Mouse (Mus musculus): ENCODE data around the gene Cnbd2. TPM values are rescaled to one million over a fixed set of nuclear protein-coding genes. Genes with fewer than 3 reads are reported as not detected.
"Not testable (repeated sequence)": the region's sequence is repeated elsewhere in the genome, so short reads cannot be mapped to it uniquely, and the experiment has no call there.

Cnbd2 gene
- polyA plus RNA-seq, 1 experiment from 2014 or later, result 2.6 TPM

DNA sequence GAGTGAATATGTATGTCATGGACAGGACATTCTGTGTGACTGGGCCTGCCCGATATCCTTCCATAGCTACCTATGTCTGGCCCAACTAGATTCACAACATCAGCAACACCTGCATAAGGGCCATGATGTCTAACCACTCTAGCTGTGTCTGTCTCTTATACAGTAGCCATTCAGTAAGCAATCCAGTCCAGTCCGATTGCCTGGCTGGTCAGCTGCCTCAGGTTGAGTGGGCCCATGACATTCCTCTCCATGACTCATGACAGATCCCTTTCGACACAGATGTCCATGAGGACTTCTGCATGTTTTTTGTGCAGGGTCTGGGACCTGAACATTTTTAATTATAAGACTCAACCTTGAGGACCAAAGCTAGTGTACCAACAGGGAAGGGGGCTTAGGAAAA, 89.9 kb downstream of the Cnbd2 start:
- no peak for DNase-seq (ENCODE audit: low spot score)
- peaks cover 21% of the 10 kb centered on the region for H3K4me1 ChIP-seq
- H3K36me3 ChIP-seq, result no peaks in the 10 kb centered on the region
- no peaks in the 10 kb centered on the region for H3K27me3 ChIP-seq (ENCODE audit: low read depth, poor library complexity, severe bottlenecking)
- H3K9me3 ChIP-seq (replicated peaks), result no peaks in the 10 kb centered on the region
- H3K4me3 ChIP-seq, result no peak overlapping the region
- H3K27ac ChIP-seq, result no peak overlapping the region
- WGBS, result 91% methylated on average over 3 of the region's 3 CpGs

DNA sequence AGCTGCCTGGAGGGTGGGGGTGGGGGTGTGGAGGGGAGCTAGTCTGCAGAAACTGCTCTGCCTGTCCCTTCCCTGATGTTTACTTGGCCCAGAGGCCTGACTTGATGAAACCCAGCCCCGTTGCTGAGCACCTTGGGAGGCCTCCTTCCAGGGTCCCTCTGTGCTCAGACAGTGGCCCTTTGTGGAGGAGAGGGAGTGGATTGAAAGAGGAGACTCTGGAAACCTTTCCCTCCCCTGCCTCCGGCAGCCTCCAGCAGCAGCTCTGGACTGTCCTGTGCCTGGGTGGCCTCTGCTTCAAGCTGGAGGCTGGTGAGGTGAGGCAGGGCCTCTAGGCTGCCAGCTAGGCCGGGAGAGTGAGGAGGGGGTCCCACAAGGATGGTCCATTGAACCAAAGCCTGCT, 94.9 kb downstream of the Cnbd2 start:
- no peaks in the 10 kb centered on the region for H3K27me3 ChIP-seq (ENCODE audit: low read depth, poor library complexity, severe bottlenecking)
- DNase-seq (ENCODE audit: low spot score), result no peak
- no peaks in the 10 kb centered on the region for H3K9me3 ChIP-seq (replicated peaks)
- no peak overlapping the region for H3K4me3 ChIP-seq
- H3K4me1 ChIP-seq, result peaks cover 22% of the 10 kb centered on the region
- H3K36me3 ChIP-seq, result no peaks in the 10 kb centered on the region
- WGBS, result 10% methylated on average over 3 of the region's 3 CpGs
- H3K27ac ChIP-seq, result peak overlapping the region; percentile 72

DNA sequence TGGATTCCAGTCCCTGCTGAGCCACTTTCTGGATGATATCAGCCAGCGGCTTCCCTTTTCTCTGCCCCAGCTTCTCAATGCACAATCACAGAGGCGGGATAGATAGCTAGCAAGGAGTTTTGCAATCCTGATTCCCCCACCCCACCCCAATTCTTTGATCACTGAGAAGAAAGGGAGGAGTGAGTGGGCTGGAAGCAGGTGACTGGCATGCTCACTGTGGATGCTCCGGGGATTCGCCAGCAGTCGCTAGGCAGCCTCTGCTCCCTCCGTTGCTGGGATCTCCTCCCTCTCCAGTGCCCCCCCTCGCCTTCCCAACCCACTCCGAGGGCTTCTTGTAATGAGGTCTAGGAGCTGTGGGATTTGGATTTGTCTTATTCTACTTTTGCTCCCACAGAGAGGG, 96.1 kb downstream of the Cnbd2 start:
- Histone ChIP-seq H3K36me3 (no peaks in the 10 kb centered on the region), H3K4me1 (peaks cover 22% of the 10 kb centered on the region), H3K27me3 (ENCODE audit: low read depth, poor library complexity, severe bottlenecking) (no peaks in the 10 kb centered on the region), H3K27ac (peak overlapping the region; percentile 72; the same call in 1 of the 2 replicates), H3K9me3 (replicated peaks) (no peaks in the 10 kb centered on the region), H3K4me3 (no peak overlapping the region)
- no peak for DNase-seq (ENCODE audit: low spot score)
- 60% methylated on average over 8 of the region's 8 CpGs for WGBS

DNA sequence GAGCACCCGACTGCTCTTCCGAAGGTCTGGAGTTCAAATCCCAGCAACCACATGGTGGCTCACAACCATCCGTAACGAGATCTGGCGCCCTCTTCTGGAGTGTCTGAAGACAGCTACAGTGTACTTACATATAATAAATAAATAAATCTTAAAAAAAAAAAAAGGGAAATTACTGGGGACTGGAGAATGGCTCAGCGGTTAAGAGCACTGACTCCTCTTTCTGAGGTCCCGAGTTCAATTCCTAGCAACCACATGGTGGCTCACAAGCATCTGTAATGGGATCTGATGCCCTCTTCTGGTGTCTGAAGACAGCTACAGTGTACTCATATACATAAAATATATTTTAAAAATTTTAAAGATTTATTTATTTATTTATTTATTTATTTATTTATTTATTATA, 99.2 kb downstream of the Cnbd2 start:
- 70% methylated on average over 7 of the region's 7 CpGs for WGBS
- DNase-seq (ENCODE audit: low spot score); H3K27ac ChIP-seq; H3K9me3 ChIP-seq (replicated peaks); H3K36me3 ChIP-seq; H3K27me3 ChIP-seq (ENCODE audit: low read depth, poor library complexity, severe bottlenecking); H3K4me3 ChIP-seq: not testable (repeated sequence)
- H3K4me1 ChIP-seq, result peaks cover 38% of the 10 kb centered on the region

DNA sequence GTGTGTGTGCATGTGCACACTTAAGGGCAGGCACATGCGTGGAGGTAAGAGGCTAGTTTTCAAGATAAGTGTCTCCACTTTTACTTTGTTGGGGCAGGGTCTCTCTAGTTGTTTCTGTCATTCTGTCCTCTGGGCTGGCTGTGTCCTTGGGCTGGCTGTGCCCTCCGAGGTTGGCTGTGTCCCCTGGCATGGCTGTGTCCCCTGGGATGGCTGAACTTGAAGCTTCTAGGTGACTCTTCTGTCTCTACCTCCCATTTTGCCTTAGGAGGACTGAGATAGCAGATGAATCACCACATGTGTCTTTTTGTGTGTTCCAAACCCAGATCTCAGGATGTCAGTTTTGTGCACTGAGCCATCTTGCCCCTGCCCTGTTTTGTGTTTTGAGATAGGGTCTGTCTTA, 102.9 kb downstream of the Cnbd2 start:
- no peak for DNase-seq (ENCODE audit: low spot score)
- H3K4me3 ChIP-seq, result no peak overlapping the region
- H3K36me3 ChIP-seq, result no peaks in the 10 kb centered on the region
- WGBS, result 70% methylated on average over 2 of the region's 2 CpGs
- H3K9me3 ChIP-seq (replicated peaks), result no peaks in the 10 kb centered on the region
- H3K27me3 ChIP-seq (ENCODE audit: low read depth, poor library complexity, severe bottlenecking), result peaks cover 41% of the 10 kb centered on the region
- no peak overlapping the region for H3K27ac ChIP-seq
- peaks cover 20% of the 10 kb centered on the region for H3K4me1 ChIP-seq

DNA sequence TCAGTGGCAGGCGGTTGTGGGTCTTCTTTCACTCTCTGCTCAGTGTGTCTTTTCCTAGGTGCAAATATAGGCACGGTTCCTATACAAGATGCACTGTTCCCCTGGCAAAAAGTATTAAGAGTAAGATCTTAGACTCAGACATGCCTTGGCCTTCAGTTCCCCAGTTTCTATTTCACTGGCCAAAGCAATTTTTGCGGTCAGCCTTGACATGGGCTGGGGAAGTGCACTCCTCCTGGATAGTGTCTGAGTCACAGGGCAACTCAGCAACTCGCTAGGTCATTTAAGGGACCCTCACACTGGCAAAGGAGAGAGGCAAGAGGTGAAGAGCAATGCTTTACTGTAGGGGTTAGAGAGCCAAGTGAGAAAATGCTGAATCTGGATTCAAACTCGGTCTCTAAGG, 103.6 kb downstream of the Cnbd2 start:
- 67% methylated on average over 5 of the region's 5 CpGs for WGBS
- no peaks in the 10 kb centered on the region for H3K36me3 ChIP-seq

DNA sequence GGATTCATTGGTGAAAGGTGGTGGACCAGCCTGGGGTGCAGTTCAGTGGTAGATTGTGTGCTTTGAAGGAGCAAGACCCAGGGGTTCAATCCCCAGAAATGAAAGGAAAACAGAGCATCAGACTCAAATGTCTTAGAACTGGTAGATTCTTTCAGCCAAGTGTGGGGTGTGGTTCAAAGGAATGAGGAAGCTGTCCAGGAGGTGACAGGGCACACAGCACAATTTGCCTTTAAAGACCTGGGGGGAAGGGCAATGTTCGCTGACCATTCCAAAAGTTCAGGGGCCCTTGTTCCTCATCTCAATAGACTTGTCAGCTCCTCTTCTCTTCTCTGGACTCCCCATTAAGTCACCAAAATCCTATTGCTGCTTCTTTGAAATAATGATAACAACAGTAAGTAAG, 105.1 kb downstream of the Cnbd2 start:
- no peaks in the 10 kb centered on the region for H3K9me3 ChIP-seq (replicated peaks)
- H3K27me3 ChIP-seq (ENCODE audit: low read depth, poor library complexity, severe bottlenecking), result peaks cover 63% of the 10 kb centered on the region
- DNase-seq (ENCODE audit: low spot score), result no peak
- H3K4me3 ChIP-seq, result no peak overlapping the region
- WGBS, result 86% methylated on average over 1 of the region's 1 CpGs
- no peak overlapping the region for H3K27ac ChIP-seq
- H3K36me3 ChIP-seq, result no peaks in the 10 kb centered on the region
- H3K4me1 ChIP-seq, result peaks cover 41% of the 10 kb centered on the region

More for the DNA sequence above, 103.6 kb downstream of the Cnbd2 start:
- H3K9me3 ChIP-seq (replicated peaks), result no peaks in the 10 kb centered on the region
- peaks cover 48% of the 10 kb centered on the region for H3K27me3 ChIP-seq (ENCODE audit: low read depth, poor library complexity, severe bottlenecking)
- no peak for DNase-seq (ENCODE audit: low spot score)
- H3K4me3 ChIP-seq, result no peak overlapping the region
- peaks cover 27% of the 10 kb centered on the region for H3K4me1 ChIP-seq
- H3K27ac ChIP-seq, result no peak overlapping the region

DNA sequence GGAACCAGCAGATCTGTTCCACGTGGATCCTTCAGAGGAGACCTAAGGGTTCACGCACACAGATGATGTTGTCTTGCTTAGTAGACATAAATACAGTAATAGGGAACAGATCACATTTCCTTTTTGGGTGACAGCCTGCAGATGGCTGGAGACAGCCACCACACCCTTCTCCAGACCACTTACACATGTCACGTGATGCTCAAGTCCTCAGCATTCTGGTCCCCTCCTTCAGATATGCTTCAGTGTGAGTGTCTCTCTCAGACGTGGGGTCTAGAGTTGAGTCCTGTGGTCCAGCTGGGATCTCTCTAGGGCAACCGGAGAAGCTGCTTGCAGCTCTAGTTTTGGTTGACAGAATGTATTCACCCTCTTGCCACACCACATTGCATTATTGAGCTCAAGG, 106.4 kb downstream of the Cnbd2 start:
- Histone ChIP-seq H3K27ac (no peak overlapping the region), H3K27me3 (ENCODE audit: low read depth, poor library complexity, severe bottlenecking) (peaks cover 76% of the 10 kb centered on the region), H3K9me3 (replicated peaks) (no peaks in the 10 kb centered on the region), H3K36me3 (no peaks in the 10 kb centered on the region), H3K4me1 (peaks cover 41% of the 10 kb centered on the region), H3K4me3 (no peak overlapping the region)
- no peak for DNase-seq (ENCODE audit: low spot score)
- 85% methylated on average over 5 of the region's 5 CpGs for WGBS

DNA sequence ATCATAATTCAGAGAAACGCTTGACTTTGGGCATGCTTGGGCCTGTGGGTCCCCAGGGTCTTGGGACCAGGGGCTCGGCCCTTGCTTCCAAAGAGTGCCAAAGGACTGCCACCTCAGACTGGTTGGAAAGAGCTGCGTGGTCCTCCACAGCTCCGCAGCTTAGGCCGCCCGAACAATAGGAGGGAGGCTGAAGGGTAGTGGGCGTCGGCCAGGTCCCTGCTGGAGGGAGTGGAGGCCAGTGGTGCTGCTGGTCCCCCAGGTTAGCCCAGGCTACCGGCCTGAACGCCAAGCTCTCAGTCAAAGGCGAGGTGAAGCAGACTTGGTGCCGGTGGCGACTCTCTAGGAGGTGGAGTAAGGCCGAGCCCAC, 108.2 kb downstream of the Cnbd2 start:
- Histone ChIP-seq H3K27me3 (ENCODE audit: low read depth, poor library complexity, severe bottlenecking) (peaks cover 94% of the 10 kb centered on the region), H3K27ac (peak overlapping the region; percentile 84), H3K36me3 (no peaks in the 10 kb centered on the region), H3K9me3 (replicated peaks) (no peaks in the 10 kb centered on the region), H3K4me3 (peak overlapping the region; percentile 66), H3K4me1 (peaks cover 28% of the 10 kb centered on the region)
- DNase-seq (ENCODE audit: low spot score), result no peak
- 10% methylated on average over 14 of the region's 14 CpGs for WGBS

DNA sequence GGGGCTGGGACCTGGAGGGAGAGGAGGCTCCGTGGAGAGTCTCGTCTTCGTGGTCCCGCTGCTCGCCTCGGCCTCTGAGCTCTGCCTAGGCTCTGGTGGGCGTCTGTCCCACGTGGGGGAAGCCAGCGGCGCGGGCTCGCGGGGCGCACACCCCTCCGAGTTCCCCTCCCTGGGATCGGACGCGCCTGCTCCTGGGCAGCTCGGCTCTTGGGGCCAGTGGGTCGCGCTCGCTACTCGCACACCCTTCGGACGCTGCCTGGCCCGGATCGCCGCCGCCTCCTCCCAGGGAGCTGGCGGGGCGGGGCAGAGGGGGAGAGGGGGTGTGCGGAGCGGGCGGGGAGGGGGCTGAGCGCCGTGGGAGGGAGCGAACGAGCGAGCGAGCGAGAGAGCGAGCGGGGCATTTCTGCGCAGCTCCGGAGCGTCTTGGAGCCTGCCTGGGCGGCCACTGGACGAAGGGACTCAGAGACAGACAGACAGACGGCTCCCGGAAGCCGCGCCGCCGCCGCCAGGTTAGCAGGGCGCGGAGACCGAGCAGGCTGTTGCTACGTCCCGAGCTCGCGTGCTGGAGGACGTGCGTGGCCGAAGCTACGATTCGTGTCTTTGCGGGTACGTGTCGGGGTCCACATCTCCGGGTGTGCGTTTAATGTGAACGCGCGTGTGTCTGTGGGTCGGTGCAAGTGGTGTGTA, 108.7 kb downstream of the Cnbd2 start, which contains the start of gene Epb41l1:
Epb41l1 (plus strand) TSS at position 216 of the 687 bp plus-strand sequence.
- peaks cover 26% of the 10 kb centered on the region for H3K4me1 ChIP-seq
- H3K27me3 ChIP-seq (ENCODE audit: low read depth, poor library complexity, severe bottlenecking), result peaks cover 99% of the 10 kb centered on the region
- no peaks in the 10 kb centered on the region for H3K9me3 ChIP-seq (replicated peaks)
- H3K27ac ChIP-seq, result peak within 1 kb of the TSS; percentile 84
- peak; percentile 78 for DNase-seq (ENCODE audit: low spot score)
- H3K4me3 ChIP-seq, result peak within 1 kb of the TSS; percentile 66
- WGBS, result under 1% methylated on average over 75 of the region's 76 CpGs
- no peaks in the 10 kb centered on the region for H3K36me3 ChIP-seq

DNA sequence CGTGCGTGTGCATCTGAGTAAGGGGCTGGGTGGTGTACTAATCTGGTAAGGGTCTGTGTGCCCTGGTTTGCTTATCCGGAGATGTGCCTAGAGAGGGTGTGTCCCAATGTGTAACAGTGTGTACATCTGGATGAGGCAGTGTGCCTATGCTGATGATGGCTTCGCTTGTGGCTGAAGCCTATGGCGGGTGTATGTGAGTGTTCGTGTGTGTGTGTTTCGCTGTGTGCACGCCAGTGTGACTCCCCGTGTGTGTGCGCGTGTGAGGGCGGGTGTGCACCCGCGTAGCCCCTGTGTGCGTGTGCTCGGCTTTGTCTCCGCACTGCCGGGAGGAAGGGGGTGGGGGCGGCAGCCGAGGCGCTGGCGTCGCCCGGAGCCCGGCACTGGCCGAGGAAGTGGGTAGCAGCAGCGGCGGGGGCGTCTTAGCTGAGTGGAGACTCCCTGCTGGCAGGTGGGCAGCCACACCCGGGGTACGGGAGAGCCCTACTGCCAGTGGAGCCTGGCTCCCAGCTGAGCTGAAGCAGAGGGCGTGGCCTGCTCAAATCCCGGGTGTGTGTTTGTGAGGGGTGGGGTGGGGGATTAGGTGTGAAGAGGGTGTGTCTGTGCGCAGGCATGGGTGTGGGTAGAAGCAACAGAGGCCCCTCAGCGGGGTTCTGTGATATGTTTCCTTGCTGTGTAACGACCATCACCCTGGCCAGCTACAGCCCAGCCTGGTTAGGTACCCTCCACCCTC, 109.4 kb downstream of the Cnbd2 start:
- H3K36me3 ChIP-seq, result no peaks in the 10 kb centered on the region
- DNase-seq (ENCODE audit: low spot score), result peak; percentile 55
- peaks cover 94% of the 10 kb centered on the region for H3K27me3 ChIP-seq (ENCODE audit: low read depth, poor library complexity, severe bottlenecking)
- H3K4me3 ChIP-seq, result peak overlapping the region; percentile 66
- under 1% methylated on average over 36 of the region's 36 CpGs for WGBS
- peaks cover 21% of the 10 kb centered on the region for H3K4me1 ChIP-seq
- H3K9me3 ChIP-seq (replicated peaks), result no peaks in the 10 kb centered on the region
- H3K27ac ChIP-seq, result peak overlapping the region; percentile 84

DNA sequence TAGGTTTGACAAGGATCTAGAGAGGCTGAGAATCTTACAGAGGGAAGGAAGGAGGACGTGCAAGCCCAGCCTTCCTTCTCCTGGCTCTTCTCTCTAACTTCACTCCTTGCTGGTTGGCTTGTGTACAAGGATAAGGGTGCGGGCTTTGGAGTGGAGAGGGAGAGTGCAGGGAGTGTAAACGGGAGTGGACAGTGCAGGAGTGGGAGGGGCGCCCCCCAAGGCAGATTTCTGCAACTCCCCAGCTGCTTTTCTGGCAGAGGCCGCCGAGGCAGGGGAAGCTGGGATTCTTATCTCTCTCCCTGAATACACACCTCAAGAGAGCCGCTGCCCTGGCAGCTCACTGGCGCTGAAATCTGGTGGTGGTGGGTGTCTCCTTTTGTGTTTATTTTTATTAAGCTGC, 110.5 kb downstream of the Cnbd2 start:
- WGBS, result 8% methylated on average over 8 of the region's 8 CpGs
- peaks cover 84% of the 10 kb centered on the region for H3K27me3 ChIP-seq (ENCODE audit: low read depth, poor library complexity, severe bottlenecking)
- no peak overlapping the region for H3K4me3 ChIP-seq
- H3K4me1 ChIP-seq, result peaks cover 20% of the 10 kb centered on the region
- H3K27ac ChIP-seq, result no peak overlapping the region
- H3K9me3 ChIP-seq (replicated peaks), result no peaks in the 10 kb centered on the region
- no peaks in the 10 kb centered on the region for H3K36me3 ChIP-seq
- DNase-seq (ENCODE audit: low spot score), result no peak

DNA sequence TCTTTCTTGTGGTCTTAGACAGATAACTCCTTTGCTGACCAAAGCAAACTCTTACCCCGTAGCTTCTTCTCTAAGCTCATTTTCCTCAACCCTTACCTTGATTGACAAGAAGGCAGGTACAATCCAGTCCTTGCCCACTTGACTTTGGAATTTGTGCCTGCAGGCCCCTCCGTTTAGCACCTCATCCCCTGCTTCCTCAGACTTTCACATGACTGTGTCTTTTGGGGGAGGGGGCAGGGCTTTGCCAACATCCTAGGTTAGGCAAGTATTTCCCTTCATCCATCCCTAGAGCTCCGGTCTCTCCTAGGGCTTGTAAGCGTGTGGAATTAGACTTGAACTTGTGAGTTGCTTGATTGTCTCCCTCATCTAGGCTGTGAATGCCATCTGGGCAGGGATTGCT, 111.6 kb downstream of the Cnbd2 start:
- Histone ChIP-seq H3K27ac (no peak overlapping the region), H3K36me3 (no peaks in the 10 kb centered on the region), H3K4me3 (no peak overlapping the region), H3K4me1 (peaks cover 20% of the 10 kb centered on the region), H3K27me3 (ENCODE audit: low read depth, poor library complexity, severe bottlenecking) (peaks cover 74% of the 10 kb centered on the region), H3K9me3 (replicated peaks) (no peaks in the 10 kb centered on the region)
- 79% methylated on average over 4 of the region's 4 CpGs for WGBS
- DNase-seq (ENCODE audit: low spot score), result no peak

All from limb, embryonic 10.5 days (tissue).